Mouse (Mus musculus) brain, embryonic 14.5 days (tissue): ENCODE data around the gene B4galt7.

Source experiments
- CTCF ChIP-seq: fragments of 200-500 bp; IDR thresholded peaks from 2 replicates; pipeline ENCODE4 v1.5.1; 2012; ENCODE audit warnings: inconsistent platforms, mild to moderate bottlenecking, moderate library complexity, borderline replicate concordance; ENCODE audit not compliant: insufficient read depth, insufficient read length; ENCODE audit errors: extremely low read depth
- POLR2A ChIP-seq: fragments of 200-500 bp; IDR thresholded peaks from 2 replicates; pipeline ENCODE4 v1.6.1; 2012; ENCODE audit warnings: mild to moderate bottlenecking, inconsistent platforms, borderline replicate concordance; ENCODE audit not compliant: poor library complexity, insufficient read depth, insufficient read length, severe bottlenecking; ENCODE audit errors: extremely low read depth

DNA sequence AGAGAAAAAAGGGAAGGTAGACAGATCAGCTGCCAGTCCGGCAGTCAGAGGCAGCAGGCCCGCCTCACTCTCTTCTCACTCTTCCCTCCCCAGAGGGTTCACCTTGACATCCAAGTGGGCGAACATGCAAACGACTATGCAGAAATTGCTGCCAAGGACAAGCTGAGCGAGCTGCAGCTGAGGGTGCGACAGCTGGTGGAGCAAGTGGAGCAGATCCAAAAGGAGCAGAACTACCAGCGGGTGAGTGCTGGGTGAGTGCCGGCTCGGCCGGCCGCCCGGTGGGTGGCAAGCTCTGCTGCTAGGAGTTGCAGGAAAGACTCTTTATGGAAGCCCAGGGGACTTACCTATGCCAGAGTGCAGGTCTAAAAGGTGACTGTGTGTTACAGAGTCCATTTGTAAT is 4.3 kb upstream of the B4galt7 start:
- no peak for TF ChIP-seq CTCF
- no peak for TF ChIP-seq POLR2A
